Mouse (Mus musculus): ENCODE measurements around the gene Ddx18. TPM values are rescaled to one million over a fixed set of nuclear protein-coding genes. Genes with fewer than 3 reads are reported as not detected.

The Ddx18 gene
- 10 to 100 TPM; 45.0 to 93.8 TPM for polyA plus RNA-seq (2017; shearing (Covaris generic))

DNA sequence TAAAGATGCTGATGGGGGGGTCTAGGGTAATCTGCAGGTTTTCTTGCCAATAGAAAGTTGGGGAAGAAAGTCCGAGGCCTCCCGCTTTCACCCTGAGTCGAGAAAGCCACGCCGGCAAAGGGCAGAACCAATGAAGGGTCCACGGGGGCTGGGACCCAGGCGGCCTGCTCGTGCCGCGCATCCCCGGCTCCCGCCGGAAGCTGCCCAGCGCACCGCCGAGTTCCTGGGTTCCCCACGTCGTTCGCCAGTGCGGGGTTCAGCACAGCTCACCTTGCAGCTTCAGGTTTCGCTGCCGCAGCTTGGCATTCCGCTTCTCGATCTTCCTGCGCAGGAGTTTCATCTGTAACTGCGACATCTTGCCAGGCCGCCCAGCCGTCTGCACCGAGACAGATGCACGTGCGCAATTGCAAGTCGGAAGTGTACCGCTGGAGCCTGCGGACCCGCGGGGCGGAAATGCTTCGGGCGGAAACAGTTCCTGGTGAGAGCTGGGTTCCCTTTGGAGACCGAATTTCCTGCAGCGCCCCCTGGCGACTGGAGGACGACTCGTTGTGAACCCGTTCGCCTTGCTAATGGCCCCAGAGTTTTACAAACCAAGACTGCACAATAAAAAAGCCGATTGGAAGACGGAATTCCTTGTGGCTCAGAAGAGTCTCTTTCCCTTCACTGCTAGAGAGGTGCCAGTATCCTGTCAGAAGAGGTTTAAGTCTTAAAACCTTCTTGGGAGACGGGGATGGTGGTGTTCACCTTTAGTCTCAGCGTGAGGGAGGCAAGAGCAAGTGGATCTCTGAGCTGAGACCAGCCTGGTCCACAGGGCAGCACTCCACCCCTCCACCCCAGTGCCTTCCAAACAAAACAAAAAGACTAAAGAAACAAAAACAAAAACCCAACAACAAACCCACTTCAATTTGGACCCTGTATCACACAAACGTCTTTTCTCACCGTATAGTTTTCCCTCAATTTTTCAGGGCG is at the start of gene Ddx18:
TSS of gene Ddx18 (minus strand) at position 469 of the 969 bp plus-strand sequence.
- ATAC-seq: peak; percentile 98

DNA sequence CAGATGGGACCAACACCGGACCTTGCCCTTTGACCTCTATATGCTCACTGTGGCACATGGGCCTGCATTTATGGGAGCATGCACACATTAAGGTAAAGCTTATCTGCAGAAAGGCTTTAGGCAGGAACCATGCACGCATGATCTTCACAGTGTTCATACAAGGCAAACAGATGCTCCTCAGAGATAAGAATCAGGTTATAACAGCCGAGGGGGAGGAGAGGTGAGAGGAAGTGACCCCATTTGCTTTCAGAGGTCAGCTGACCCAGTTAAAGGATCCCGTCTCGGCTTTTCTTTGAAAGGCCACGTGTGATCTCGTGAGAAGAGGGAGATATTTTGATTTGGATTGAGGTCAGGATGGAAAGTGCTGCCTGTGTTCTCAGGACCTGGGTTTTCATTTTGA is 40.2 kb upstream of the Ddx18 start:
- no peak for ATAC-seq

DNA sequence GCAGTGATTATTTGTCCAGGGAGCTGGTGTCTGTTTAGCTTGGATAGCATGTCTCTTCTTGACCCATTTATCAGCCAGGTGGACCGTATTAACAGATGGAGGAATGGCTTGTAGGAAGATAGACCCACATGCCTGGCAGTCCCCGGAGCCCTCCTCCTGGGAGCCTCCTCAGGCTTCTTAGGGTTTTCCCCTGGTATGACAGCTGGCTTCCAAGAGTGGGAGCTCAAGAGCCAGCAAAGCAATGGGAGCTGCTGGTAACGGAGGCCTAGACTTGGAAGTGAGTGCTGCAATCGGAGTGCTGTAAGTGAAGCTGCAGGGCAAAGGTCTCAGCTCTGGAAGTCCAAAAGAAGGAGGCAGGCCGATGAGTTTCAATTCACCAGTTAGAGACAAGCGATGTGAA is 37.3 kb upstream of the Ddx18 start:
- ATAC-seq: no peak

DNA sequence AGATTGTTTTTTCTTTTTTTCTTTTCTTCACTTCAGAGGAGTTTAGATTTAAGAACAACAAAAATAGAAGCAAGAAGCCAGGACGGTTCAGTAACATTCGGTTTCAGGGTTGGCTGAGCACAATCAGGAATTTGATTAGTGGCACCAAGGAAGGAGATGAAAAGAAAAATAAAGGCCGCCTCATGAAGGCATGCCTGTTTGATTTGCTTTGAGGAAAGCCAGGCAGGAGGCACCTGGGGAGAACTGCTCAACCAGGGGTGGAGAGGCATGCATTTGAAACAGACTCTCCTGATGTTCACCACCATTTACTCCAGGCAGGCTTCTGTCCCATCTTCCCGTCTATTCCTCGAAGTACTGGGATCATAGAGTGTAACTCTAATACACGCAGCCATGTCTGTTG is 34.1 kb upstream of the Ddx18 start:
- no peak for ATAC-seq

DNA sequence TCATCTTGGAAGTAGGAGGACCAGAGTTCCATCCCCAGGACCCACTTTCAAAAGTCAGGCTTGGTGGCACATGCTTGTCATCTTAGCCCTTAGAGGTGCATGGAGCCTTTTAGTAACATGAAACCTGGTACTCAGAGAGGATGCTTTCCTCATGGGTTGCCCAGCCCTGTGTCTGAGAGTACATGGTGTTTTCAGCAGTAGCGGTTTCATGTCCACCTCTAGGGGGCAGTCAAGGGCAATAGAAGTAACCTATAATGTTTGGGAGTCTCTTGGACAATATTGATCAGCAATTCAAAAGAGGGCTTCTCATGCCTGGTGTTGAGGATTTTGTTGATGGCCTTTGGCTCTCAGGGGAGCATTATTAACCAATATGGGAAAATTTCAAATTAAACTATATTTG is 33.3 kb upstream of the Ddx18 start:
- no peak for ATAC-seq

DNA sequence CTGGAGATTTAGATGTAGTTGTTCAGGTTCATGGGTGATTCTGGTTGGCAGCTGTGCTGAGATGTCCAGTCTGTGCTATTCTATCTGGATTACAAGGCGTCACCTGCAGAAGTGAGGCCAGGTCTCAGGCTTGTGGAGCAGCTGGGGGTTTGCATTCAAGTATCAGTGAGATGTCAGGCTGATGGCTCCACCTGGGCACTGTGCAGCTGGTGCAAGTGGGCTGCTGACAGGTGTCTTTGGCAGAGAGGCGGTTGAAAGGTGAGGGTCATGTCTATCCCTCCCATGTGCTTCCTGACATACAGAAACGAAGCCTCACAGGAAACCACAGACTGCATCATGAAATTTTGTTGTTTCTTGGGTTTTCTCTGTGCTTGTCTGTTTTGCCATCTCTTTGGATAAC is 30.6 kb upstream of the Ddx18 start:
- ATAC-seq: no peak

DNA sequence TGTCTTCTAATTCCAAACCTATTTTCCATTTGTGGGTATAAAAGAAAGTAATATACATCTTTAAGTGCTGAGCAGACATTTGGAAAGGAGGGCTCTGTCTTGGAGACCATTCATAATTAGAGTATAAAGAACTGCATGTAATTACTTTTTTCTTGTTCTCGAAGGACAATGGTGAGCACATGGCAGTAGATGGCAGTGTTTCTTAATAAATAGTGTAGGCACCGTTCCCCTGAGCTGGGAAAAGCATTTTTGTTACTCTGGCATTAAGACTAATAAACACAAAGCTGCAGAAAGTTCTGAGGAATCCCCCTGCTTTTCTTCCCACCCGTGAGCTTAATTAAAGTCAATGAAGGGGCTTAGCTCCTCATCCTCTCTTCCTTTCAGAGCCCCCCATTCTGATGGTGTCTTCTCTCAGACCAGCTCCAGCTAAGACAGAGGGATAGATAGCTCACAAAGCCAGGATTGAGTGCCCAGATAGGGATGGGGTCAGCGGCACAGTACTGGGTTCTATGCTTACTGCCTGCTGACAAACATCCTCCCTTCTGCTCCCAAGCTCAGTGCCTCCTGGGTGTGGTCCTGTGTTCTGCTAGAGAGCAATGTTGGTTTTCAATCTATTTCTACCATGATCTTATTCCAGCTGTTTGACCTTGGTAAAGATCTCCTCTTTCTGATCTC is 29.3 kb upstream of the Ddx18 start:
- ATAC-seq: no peak

DNA sequence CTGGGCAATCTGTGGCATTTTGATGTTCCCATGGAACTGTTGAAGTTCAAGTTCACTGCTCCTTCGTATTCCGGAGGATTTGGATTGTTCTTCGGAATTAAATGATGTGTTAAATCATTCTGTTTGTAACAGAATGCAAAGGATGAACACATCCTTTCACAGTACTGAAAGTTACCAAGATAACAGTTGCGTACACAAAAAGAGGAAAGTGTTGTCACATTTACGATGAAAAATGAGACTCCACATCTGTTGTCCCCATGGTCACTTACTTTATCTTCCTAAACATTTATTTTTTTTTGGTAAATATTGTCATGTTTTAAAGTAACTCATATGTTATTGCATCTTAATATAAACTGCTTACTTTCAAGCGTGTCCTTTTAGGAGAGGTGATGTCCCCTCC is 17.0 kb upstream of the Ddx18 start:
- ATAC-seq: no peak

DNA sequence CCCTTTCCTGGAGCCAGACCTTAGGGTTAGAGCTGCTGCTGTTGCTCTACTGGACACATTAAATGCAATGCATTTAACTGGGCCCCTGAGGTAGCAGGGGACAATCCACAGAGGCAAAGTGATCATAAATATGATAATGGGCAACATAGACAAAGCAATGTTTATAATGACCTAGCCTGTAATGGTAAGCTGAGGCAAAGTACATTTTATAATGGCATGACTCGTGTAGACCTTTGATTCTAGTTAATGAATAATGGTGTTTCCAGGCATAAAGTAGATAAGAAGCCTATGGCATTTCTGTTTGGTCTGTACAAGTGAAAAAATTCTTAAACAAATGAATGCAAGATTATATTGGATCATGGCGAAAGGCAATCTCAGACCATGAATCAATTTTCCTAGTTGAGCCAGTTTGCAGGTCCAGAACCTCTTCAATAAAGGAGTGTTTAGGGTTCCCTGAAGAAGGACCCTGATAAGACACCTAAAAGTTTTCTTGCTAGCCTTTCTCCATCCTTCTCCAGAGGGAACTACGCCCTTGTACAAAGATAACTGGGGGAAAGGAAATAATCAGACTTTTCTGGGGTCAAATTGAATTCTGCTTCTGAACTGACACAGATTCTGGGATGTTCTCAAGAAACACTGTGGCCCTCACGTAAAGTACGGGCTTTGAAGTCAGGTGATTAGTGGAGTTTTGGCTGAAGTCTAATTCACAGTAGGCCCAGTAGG is 13.5 kb upstream of the Ddx18 start:
- ATAC-seq: no peak

DNA sequence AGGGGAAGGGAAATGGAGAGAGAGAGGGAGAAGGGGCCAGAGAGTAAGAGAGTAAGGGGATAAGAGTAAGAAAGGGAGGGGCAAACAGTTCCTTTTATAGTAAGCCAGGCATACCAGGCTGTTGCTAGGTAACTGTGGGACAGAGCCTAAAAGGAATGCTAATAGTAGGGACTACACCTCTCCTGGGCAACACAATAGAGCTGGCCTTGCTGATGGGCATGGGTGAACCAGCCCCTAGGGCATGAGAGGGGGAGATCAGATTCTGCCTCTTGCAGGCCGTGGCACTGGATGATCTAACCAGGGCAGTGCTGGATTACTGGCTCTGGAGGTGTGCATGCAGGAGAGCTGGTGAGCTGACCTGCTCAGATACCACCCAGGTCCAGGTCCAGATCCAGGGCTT is 9.7 kb upstream of the Ddx18 start:
- no peak for ATAC-seq

DNA sequence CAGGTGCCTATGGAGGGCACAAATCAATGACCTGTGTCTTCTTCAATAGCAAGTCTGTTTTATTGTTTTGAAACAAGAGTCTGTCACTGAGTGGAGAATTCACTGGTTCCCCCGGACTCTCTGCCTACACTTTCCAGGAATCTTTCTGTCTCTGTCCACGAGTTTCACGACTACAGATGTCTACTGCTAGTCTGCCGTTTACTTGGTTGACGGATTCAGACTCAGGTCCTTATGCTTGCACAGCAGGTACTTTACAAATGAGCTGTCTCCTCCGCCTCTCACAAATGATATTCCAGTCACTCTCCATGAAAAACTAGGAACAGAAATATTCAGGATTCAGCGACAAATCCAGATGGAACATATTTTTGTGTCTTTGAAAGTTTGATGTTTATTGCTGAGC is 2.7 kb upstream of the Ddx18 start:
- no peak for ATAC-seq

DNA sequence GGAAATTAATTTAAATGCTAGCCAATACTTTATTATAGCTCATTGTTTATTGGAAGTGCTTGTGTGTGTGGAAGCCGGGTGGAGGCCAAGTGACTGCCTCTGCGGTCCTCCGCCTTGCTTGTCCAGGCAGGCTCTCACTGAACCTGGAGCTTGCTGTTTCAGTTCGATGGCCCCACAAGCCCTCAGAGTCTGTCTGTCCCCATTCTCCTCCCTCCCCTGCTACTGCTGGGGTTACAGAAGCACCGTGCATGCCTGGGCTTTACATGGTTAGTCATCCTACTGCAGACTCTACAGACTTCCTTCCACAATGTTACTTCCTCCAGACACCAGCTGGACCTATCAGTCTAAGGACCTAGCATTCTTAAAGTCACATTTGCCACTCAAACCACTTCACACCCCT is 9.9 kb downstream of the Ddx18 start:
- ATAC-seq: no peak

DNA sequence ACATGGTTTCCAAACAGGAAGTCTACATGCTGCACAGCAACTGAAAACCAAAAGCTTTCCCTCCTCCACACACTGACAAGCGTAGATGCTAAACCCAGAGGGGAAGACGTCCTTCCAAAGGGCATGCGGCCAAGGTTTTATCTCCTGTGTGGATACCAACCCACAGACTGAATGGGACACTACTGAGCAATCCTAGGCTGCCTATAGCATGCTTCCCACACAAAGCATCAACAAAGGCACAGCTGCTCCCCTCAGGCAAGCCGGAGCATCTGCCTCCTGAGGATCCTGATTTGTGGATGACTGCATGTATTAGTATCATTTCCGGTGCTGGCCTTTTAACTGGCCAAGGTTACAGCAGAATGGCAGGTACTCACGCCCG is 16.3 kb downstream of the Ddx18 start:
- no peak for ATAC-seq

DNA sequence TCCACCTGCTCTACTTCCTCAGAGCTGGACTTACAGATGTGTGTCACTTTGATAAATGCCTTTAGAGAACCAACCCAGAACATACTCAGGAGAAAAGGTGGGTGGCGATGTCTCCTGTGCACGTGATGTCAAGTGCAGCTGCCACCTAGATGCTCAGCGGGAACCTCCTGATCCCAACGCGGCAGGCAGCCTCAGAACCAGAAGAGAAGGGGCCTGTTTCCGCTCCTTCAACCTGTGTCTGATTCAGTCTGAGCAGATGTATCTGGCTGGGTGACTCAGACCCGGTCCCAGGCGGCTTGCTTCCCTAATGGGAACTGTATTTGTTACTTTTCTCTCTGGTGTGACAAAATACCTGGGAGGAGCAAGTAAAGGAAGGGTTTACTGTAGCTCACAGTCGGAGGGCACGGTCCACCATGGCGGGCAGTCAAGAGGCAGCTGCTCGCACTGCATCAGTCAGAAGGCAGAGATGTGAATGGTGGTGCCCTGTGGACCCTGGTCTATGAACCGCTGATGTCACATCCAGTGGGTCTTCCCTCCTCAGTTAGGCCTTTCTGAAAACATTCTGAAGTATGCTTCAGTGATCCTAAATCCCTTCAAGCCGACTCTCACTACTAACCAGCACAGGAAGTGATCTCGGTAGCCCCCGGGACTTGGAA is 16.9 kb downstream of the Ddx18 start:
- no peak for ATAC-seq

DNA sequence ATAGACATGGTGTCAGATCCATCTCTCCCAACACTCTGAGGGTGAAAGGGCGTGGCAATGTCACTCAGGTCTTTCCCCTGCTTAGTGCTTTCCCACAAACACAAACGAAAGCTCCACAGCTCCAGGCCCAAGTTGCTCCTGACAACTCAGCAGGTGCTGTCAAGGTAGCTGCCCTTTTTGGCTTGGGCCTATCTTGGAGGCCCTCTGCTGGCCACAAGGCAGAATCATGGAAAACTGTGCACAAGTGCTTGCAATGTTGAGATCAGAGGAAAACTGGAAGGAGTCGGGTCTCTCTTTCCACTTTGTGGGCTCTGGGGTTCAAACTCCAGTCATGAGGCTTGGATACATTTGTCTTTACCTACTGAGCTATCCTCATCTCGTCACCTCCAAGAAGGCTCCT is 18.3 kb downstream of the Ddx18 start:
- ATAC-seq: no peak

DNA sequence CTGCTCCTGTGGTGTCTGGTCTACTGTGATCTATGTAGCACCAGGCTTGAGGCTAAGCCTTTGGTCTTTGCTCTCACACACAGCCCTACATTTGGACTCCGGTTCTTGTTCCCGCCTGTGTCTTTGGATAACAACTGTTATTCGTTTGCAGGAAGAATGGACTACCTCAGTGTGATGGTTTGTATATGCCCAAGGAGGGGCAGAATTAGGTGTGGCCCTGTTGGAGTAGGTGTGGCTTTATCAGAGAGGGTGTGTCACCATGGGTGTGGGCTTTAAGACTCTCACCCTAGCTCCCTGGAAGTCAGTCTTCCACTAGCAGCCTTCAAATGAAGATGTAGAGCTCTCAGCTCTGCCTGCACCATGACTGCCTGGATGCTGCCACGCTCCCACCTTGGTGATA is 19.1 kb downstream of the Ddx18 start:
- ATAC-seq: no peak

DNA sequence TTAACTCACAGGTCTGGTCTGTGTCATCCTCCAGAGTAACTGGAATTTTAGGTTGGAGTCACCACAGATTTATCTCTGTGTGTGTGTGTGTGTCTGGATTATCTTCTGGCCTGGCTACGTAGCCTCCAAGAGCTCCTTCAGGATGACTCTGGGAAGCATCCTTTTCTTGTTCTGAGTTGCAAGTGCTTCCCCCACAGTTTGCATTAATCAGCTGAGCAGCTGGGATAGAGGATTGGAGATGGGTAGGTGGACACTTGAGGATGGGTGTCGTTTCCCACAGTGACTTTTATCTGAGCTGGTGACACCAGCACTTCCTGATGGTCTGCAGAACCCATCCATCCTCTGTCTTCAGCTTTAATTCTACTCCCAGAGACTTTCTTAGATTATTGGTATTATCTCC is 20.9 kb downstream of the Ddx18 start:
- ATAC-seq: no peak

DNA sequence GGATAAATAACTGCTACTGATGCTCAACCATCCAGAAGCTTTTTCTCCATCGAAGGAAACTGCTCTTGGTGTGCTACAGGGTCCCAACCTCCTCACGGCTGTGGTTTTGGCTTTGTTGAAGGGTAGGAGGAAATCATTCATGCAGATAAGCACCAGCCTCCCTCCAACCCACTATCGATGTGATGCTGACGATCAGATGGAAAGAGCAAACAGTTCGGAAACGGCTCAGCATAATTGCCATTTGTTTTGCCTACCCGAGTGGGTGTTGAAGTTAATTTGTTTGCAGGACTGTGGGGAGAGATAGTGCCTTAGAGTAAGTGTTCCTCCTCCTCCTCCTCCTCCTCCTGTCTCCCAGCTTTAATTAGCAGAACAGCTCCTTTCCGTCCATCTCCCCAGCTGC is 27.4 kb downstream of the Ddx18 start:
- ATAC-seq: no peak

DNA sequence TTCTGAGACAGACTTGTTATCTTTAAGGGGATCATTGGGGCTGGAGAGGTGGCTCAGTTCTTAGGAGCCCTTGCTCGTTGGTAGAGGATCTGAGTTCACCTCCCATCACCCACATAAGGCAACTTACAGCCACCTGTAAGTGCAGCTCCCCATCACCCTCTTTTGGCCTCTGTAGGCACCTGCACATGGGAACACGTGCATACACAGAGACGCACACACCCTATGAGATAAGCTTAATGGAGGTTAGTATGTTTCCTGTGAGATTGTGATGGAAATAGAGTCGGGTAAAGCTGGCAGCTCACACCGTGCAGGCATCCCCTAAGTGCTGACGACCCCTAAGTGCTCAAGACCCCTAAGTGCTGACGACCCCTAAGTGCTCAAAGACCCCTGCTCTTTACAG is 36.4 kb downstream of the Ddx18 start:
- no peak for ATAC-seq

DNA sequence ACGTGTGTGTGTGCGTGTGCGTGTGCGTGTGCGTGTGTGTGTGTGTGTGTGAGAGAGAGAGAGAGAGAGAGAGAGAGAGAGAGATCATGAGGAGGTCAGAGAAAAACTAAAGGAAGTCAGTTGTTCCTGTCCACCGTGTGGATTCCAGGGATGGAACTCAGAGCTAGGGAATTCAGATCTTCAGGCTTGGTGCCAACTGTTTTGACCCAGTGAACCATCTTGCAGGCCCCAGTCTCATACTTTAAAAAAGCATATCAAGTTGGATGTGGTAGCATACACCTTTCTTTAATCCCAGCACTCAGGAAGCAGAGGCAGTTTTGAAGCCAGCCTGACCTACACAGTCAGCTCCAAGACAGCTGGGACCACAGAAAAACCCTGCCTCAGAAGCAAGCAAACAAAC is 38.5 kb downstream of the Ddx18 start:
- ATAC-seq: no peak

DNA sequence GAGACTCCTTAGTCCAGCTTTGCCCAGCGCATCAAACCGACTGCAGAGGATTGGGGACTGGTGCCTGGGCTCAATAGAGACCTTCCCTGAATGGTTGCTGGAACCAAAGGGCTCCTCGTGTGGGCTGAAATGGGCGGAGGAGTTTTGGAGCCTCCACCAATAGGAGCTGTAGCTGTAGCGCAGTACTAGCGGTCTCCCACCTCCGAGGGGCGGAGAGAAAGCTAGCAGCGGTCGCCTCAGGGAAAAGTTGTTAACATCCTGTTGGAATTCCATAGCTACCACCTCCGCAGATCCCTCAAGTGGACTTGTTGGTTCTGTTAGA is 39.4 kb downstream of the Ddx18 start, which contains the start of gene Htr5b:
TSS of gene Htr5b (minus strand) at position 67 of the 322 bp plus-strand sequence.
- ATAC-seq: no peak

DNA sequence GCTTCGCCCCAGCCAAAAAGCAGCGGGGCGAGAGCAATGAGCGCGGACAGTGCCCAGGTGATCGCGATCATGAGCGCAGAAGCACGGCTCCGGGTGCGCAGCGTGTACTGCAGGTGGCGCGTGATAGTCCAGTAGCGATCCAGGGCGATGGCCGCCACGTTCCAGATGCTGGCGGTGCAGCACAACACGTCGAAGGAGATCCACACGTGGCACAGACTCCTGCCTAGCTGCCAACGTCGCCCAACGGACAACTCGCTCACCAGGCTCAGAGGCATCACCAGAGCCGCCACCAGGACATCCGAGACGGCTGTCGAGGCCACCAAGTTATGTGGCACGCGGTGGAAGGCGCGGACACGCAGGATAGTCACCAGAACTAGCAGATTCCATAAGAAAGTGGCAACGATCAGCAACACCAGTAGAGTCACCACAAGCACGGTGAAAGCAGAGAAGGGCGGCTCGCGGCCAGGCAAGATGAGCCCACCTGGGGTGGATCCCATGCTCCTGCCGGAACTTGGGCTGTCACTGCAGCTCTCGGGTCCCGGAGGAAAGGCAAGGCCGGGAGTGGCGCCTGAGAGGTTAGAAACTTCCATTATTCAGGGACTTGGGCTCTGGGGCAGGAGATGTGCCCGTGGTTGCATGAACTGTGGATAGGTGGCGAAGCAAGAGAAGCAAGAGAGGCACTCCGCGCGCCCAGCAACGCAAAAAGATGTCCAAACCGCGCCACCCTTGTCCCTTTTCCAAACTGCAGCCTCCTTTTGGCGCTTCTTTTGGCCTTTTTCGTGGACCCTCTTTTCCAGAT is 40.0 kb downstream of the Ddx18 start:
- ATAC-seq: no peak
